Mouse (Mus musculus): ENCODE measurements around the gene Kcnk4. TPM values are rescaled to one million over a fixed set of nuclear protein-coding genes. Genes with fewer than 3 reads are reported as not detected.

Gene Kcnk4
- total RNA-seq, 2 experiments from 2014 or later = not detected

GRCm38 (mm10) chr19:6937541-6938465 lies 3.5 kb upstream of the Kcnk4 start:
- no peak for DNase-seq

DNA sequence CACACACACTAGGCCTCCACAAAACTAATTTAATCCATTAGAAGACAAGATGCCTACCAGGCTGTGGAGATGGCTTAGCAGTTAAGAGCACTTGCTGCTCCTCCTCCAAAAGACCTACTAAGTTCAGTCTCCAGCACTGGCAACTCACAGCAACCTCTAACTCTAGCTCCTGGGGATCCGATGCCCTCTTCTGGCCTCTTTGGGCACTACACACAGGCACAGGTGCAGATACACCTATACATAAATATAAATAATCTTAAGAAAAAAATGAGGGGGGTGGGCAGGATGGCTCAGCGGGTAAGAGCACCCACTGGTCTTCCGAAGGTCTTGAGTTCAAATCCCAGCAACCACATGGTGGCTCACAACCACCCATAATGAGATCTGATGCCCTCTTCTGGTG lies 2.0 kb upstream of the Kcnk4 start:
- no peak for DNase-seq

DNA sequence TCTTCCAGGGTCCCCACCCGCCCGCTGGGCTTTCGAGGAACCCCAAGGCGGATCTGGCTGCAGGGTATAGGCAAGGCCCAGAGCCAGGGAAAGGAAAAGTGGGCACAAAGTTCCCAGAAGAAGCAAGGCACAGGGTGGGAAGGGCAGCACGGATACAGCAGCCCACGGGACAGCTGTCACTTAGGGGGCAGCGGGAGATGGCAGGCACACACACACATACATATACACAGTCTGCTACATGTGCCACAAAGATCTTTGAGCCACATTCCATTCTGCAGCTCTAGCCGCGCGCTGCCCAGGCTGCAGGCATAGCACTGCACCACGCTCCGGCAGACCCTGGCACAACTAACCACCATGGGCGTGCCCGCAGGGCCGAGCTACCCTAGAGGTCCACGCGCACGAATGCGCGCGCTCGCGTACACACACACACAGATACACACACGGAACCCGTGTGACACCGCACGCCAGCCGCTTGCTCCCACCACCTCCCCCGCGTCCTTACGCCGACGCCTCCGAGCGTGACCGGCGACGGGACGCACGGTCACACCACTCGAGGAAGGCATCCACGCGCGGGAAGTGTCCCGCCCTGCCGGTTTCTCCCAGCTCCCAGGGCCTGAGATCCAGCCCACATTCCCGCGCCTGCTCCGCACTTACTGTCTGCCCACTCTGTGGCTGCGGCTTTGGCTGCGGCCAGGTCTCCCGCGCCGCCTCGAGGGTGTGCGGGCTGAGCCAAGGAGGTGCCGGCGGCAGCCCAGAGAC lies 700 bp downstream of the Kcnk4 start:
- DNase-seq = no peak

DNA sequence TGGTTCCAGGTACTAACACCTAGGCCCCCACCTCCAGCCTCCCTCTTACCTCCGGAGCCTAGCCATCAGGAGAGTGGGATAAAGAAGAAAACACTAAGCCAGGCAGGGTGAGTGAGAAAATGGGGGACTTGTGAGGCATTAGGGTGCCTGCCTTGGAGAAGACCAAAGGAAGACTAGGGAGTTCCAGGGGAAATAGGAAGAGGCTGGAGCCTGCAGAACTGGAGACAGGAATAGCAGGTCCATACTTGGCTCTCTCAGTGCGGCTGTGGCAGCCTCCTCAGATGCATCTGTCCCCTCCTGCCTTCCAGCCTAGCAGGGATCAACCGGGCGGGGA lies 1.2 kb downstream of the Kcnk4 start:
- DNase-seq = no peak

GRCm38 (mm10) chr19:6932018-6932417 lies 2.3 kb downstream of the Kcnk4 start:
- DNase-seq = no peak

GRCm38 (mm10) chr19:6931002-6931401 lies 3.3 kb downstream of the Kcnk4 start:
- no peak for DNase-seq

DNA sequence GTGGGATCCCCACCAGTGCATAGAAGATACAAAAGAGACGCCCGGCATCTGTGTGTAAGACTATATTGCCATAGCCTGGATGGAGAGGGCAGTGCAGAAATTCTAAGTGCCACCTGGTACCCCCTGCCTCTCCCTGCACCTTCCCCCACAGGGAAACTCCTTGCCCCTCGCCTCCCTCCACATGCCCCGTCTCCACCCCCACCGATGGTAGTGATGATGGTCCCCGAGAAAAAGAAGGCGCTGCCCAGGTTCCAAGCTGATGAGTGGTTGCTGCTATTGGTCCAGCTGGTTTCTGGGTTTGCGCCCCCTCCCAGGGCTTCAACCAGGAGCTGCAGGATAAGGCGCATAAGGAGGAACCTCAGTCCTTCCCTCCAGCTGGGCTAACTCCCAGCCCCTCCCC lies 6.2 kb downstream of the Kcnk4 start:
- DNase-seq = no peak

GRCm38 (mm10) chr19:6926559-6927255 lies 7.6 kb downstream of the Kcnk4 start:
- DNase-seq = no peak

DNA sequence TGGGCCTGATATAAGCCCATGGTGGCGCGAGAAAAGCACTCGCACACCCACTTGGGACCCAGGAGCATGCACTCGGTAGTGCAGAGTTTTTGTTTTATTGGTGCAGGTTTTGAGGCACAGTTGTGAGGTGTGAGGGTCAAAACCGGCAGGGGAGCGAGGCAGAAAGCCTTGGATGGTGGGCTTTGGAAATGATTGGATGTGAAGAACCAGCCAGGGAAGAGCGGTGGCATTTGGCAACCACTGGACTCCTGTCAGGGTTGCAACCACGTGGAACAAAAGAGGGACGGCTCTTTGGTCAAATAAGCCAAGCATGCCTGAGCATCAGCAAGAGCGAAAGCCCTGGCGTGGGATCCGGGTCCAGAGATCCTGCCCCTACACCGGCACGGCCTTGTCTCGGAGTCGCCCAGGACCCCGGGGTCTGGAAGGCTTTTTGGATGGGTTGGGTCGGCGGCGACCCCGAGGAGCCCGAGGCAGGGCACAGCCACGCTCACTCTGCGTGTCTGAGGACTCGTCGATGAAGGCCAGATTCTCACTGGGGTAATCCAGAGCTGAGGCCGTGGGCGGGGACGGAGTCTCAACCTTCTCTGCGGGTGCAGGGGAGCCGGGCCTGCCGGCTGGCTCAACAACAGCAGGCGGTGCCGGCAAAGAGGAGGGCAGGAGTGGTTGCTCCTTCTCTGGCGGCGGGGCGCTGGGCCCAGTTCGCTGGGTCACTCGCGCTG lies 8.5 kb downstream of the Kcnk4 start:
- no peak for DNase-seq

- DNase-seq = no peak
Measured at GRCm38 (mm10) chr19:6925307-6925573, 9.1 kb downstream of the Kcnk4 start, which contains the start of gene Catsperz. Catsperz (minus strand) TSS chr19:6925380.

GRCm38 (mm10) chr19:6924461-6925306 lies 9.6 kb downstream of the Kcnk4 start:
- DNase-seq = peak; percentile 73

DNA sequence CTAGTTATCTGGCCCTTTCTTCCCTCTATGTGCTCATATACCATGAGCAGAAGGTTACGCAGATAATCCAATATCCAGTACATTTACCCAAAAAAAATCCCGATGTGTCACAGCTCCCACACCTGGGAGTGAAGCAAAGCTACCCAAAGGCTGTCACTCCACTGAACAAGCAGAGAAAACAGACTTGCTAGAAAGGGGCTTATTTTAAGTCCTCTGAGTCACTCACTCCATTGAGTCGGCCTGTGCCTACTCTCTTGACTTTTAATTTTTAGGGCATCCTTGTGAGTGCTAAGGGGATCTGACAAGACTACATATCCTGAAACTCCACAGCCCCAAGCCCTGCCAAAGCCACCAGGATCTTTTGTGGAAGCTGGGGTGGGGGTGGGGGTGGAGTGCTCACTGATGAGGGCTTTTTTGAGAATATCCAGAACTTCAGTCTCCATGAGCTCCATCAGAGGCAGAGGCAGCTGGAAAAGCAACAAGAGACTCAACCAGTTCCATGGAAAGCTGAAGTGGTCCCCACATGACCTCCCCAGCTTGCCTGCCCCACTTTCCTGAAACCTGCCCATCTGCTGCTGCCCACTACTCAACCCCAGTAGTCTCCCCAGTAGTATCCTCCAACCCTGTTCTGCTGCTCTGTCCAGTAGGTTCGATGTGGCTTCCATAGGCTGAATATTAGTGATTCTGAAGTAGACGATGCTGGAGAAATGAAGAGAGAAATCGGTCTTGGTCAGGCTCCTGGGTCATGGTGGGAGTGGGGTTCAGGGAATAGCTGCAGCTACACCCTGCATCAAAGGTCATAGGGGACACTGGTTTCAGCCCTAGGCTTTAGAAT lies 11.2 kb downstream of the Kcnk4 start:
- DNase-seq = no peak

DNA sequence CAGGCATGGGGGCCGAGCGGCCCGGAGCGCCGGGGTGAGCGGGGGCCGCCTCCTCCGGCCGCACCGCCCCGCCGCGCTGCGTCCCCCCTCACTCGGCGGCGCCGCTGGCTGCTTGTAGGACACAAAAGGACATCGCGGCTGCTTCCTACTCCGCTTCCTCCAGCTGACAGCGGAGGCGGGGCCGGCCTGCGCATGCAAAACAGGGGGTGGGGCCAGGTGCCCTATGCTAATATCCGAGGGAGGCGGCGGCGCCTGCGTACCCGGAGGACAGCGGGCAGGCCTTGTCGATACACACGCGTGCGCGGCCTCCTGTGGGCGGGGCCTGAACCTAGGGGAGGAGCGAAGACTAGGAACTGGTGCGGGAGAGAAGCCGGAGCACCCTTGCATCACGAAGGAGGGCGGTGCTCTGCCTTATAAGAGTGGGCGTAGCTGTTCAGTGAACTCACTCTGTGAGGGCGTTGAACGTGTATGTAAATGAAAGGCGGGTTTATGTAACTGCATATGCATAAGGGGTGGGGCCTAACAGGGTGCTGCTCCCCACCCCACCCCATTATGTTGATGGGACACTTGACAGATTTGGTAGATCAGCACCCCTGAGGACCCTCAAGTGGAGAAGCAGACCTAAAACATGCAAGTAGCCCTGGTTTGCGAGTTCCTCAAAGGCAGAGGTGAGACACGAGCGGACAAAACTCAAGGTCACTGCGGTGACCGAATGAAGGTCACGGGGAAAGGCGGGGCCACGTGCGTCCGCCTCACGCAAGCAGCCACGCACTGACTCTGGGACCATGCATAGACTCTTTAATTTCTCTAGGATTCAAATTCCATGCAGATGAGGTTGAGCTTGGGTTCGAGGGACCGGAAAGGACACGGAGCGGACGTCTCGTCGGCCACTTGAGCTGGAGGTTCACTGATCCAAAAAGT lies 12.4 kb downstream of the Kcnk4 start, which contains the start of gene Esrra:
Gene Esrra, minus strand, starts transcription at position 167 of the 921 bp plus-strand sequence.
- peak; percentile 100 for DNase-seq

GRCm38 (mm10) chr19:6920741-6921636 lies 13.3 kb downstream of the Kcnk4 start:
- DNase-seq = peak; percentile 64

DNA sequence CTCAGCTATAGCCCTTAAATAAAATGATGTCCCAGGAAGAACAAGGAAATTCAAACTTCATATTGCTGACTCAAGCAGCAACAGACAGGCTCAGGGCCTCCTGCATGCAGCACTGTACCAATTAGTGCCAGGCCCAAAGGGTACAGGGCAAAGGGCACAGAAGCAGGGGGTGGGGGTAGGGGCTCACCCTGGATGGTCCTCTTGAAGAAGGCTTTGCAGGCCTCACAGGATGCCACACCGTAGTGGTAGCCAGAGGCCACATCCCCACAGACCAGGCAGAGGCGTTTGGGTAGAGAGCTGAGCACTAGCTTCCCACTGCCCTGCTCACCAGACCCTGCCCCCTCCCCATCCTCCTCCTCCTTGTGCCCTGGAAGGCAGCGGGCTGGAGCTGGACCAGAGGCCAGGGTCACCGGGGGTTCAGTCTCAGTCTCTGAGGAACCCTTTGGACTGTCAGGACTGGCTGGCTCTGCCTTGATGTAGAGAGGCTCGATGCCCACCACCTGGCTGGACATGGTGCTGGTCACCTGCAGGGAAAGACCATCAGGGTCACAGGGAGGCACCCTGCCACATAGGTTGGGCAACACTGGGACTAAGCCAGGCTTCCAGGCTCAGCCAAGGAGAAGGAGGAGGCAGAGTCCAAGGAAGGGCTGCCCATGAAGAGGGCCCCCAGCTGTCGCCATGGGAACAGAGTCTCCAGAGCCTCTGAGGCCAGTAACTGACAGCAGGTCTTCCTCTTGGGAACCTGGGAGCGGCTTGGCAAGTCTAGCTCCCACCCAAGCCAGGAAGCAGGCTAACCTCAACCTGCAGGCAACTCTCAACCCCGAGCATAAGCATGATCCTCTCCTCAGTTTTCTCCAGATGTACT lies 14.2 kb downstream of the Kcnk4 start:
- DNase-seq = peak; percentile 65

GRCm38 (mm10) chr19:6919431-6919830 lies 14.9 kb downstream of the Kcnk4 start:
- DNase-seq = no peak

- DNase-seq = no peak
Measured at GRCm38 (mm10) chr19:6918321-6918720, 16.0 kb downstream of the Kcnk4 start.
